Mouse (Mus musculus) forebrain, embryonic 10.5 days (tissue): ENCODE data around the gene Map7d2. TPM values are rescaled to one million over a fixed set of nuclear protein-coding genes. Genes with fewer than 3 reads are reported as not detected.
"Not testable (repeated sequence)": the region's sequence is repeated elsewhere in the genome, so short reads cannot be mapped to it uniquely, and the experiment has no call there.

Experiments
- DNase-seq: peaks from one replicate; pipeline ENCODE4 v3.0.0-alpha.2; 2017; ENCODE audit warnings: low spot score; ENCODE audit errors: extremely low spot score
- H3K27ac ChIP-seq: fragments of 300-500 bp; sonication (generic); 2 replicates; pipeline ENCODE4 v1.5.1; 2016; ENCODE audit warnings: mild to moderate bottlenecking
- H3K27me3 ChIP-seq: fragments of 300-500 bp; sonication (generic); 2 replicates; pipeline ENCODE4 v1.6.1; 2016; ENCODE audit warnings: mild to moderate bottlenecking; ENCODE audit not compliant: poor library complexity, severe bottlenecking
- H3K36me3 ChIP-seq: fragments of 300-500 bp; sonication (generic); replicated peaks from 2 replicates; pipeline ENCODE4 v1.6.1; 2016; ENCODE audit warnings: mild to moderate bottlenecking, moderate library complexity
- H3K4me1 ChIP-seq: fragments of 300-500 bp; sonication (generic); 2 replicates; pipeline ENCODE4 v1.6.1; 2016
- H3K4me3 ChIP-seq: fragments of 300-500 bp; sonication (generic); 2 replicates; pipeline ENCODE4 v1.5.1; 2016; ENCODE audit warnings: mild to moderate bottlenecking, moderate library complexity
- H3K9me3 ChIP-seq: fragments of 300-500 bp; sonication (generic); 2 replicates; pipeline ENCODE4 v1.6.1; 2016; ENCODE audit warnings: mild to moderate bottlenecking, moderate library complexity
- WGBS: fragments of 180-500 bp; shearing (Covaris S2); methylation state at CpG from one replicate; pipeline ENCODE4 v1.1.7; 2016; 5-methylcytosine and 5-hydroxymethylcytosine counted together
- polyA plus RNA-seq: library from polyadenylated mRNA; unstranded; fragments of >200 nt; fragmentation: Nextera tagmentation; extraction: Ambion mirVana; gene quantifications from 2 replicates; pipeline ENCODE4 v1.2.1, GENCODE M21; 2016

The Map7d2 gene
- polyA plus RNA-seq, result 10.4 and 11.6 TPM in 2 replicates

DNA sequence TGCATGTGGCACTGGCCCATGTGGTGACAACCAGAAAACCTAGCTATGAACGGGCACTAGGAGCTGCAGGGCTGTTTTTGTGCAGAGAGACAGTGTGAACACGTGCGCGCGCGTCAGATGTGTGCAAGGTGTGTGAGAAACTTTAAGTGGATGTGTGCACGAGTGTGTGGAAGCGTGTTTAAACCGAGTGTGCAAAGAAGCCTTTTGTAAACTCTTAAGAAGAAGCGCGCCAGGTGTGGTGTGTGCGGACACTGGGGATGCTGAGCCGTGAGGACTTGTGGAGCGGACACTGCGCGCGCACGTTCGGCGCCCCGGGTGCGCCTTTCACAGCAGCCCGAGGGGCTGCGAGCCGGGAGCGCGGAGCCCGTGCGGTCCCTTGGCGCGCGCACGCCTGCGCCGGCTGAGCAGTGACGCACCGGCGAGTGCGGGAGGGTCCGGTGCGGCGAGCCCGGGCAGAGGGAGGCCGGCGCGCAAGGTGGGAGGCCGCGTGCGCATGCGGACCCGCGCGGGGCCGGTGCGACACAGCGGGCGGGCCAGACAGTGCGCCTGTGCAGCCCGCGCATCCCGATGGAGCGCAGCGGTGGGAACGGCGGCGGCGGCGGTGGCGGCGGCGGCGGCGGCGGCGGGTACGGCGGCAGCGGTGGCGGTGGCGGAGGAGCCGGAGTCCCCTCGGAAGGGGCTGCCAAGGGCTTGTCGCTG, at the start of gene Map7d2:
TSS of gene Map7d2 (plus strand) at position 443 of the 699 bp plus-strand sequence.
- Histone ChIP-seq H3K9me3 (no peaks in the 10 kb centered on the region), H3K27ac (peak within 1 kb of the TSS; percentile 76), H3K27me3 (peaks cover 52% of the 10 kb centered on the region), H3K4me1 (peaks cover 3% of the 10 kb centered on the region), H3K36me3 (no peaks in the 10 kb centered on the region), H3K4me3 (peak within 1 kb of the TSS; percentile 68)
- WGBS, result 29% methylated on average over 61 of the region's 83 CpGs
- DNase-seq, result peak; percentile 37

DNA sequence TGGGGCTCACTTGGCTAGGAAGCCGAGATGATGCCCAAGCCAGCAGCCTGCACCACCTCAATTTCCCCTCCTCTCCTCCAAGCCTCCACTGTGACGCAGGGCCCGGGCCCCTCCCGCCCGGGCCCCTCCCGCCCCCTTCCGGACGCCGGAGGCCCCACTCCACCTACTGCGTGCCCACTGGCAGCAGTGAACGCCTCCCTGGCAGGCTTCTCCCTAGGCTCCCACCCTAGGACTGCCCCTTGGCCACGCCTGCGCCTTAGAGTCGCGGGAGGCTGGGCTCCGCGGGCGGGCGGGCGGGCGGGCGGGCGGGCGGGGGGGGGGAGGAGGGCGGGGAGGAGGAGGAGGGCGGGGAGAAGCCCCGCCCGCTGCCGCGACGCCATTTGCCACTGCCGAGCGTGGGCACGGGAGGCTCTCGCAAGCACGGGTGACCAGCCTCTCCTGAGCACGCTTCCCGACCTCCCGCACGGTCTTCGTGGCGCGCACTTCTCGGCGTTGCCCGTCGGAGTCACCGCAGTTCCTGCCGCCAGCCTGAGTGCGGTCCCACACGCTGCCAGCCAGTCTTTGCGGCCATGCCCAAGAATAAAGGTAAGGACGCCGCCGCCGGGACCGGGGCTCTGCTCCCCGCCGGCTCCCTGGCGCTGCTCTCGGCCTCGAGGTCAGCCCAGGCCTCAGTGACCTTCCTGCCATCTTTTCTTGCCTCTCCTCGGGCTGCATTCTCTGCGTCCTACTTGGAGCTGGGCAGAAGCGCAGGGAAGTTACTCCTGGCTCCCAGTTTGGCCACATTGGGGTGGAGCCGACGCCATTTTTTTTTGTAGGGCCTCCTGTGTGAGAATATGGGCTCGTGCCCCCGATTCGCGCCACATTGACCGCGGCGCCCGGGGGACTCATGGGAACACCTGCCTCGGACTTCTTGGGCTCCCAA, 42.3 kb upstream of the Map7d2 start, which contains the start of gene Eif1ax:
TSS of gene Eif1ax (plus strand) at position 348 of the 922 bp plus-strand sequence.
- H3K27ac ChIP-seq, result peak within 1 kb of the TSS; percentile 92
- H3K9me3 ChIP-seq, result no peaks in the 10 kb centered on the region
- H3K4me3 ChIP-seq, result peak within 1 kb of the TSS; percentile 69
- 22% methylated on average over 46 of the region's 76 CpGs for WGBS
- DNase-seq, result peak; percentile 60
- peaks cover 6% of the 10 kb centered on the region; the same call in 1 of the 2 replicates for H3K4me1 ChIP-seq
- H3K36me3 ChIP-seq, result peaks cover 24% of the 10 kb centered on the region
- H3K27me3 ChIP-seq, result peaks cover 23% of the 10 kb centered on the region

DNA sequence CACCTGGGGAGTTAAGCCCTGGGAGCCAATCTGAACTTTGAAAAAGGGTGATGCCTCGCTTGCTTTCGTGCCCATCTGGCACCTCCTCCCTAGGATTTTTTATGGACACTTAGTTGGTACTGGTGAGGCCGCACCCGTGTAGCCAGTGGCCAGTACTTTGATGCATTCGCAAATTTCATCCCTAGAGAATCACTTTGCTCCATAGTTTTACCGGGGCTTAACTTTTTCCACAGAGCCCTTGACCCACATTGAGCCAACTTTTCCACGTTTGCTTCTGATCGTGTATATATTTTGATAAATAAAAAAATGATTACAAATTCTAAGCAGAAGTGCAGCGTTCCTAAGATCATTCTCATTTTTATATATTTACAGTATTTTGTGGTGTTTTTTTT, 41.6 kb upstream of the Map7d2 start:
- WGBS, result 19% methylated on average over 9 of the region's 9 CpGs
- peak overlapping the region; percentile 92 for H3K27ac ChIP-seq
- peaks cover 23% of the 10 kb centered on the region for H3K27me3 ChIP-seq
- peaks cover 31% of the 10 kb centered on the region for H3K36me3 ChIP-seq
- no peak for DNase-seq
- peaks cover 6% of the 10 kb centered on the region; the same call in 1 of the 2 replicates for H3K4me1 ChIP-seq
- H3K9me3 ChIP-seq, result no peaks in the 10 kb centered on the region
- peak overlapping the region; percentile 69 for H3K4me3 ChIP-seq

DNA sequence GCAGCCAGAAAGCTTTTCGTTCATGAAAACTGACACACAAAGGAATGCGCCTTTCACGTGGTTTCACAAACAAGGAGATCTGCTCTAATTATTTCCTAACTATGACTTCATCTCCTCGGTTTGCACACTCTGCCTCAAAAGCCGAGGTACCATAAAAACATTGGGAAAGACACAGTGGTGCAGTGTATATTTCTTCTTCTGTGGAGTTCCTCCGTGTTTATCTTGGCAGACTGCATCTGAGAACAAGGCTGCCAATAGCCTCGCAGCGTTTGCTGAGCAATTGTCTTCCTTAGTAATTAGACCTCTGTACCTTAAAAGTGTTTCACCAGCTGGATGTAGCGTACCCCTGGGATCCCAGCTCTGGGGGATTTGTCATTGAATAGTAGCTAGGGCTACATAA, 27.3 kb upstream of the Map7d2 start:
- WGBS, result 90% methylated on average over 9 of the region's 9 CpGs
- no peaks in the 10 kb centered on the region for H3K4me1 ChIP-seq
- no peaks in the 10 kb centered on the region for H3K9me3 ChIP-seq
- H3K36me3 ChIP-seq, result peaks cover 61% of the 10 kb centered on the region
- H3K4me3 ChIP-seq, result no peak overlapping the region
- H3K27ac ChIP-seq, result no peak overlapping the region
- H3K27me3 ChIP-seq, result 0 out of 2 replicates have a peak, but pooled peaks cover 14% of the 10 kb centered on the region
- DNase-seq, result no peak

DNA sequence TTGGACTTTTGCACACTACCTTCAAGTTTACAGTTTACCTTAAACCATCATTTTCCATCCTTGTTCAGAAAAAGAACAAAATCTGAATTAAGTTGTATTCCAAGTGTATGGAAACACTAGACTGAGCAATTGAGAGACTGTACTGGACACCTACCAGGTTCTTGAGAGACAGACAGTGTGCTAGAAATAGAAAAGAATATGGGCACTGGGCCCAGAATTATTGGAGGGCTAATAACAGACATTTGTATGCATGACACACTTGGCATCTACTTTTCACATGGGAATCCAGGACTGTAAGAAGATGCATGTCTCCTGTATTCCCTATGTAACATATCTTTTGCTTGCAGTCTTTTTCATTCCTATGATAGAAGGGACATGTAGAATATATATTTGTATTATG, 25.4 kb upstream of the Map7d2 start:
- no peaks in the 10 kb centered on the region for H3K4me1 ChIP-seq
- no peak for DNase-seq
- 0 out of 2 replicates have a peak, but pooled peaks cover 14% of the 10 kb centered on the region for H3K27me3 ChIP-seq
- H3K36me3 ChIP-seq, result peaks cover 45% of the 10 kb centered on the region
- H3K9me3 ChIP-seq, result no peaks in the 10 kb centered on the region
- no peak overlapping the region for H3K27ac ChIP-seq
- H3K4me3 ChIP-seq, result no peak overlapping the region

DNA sequence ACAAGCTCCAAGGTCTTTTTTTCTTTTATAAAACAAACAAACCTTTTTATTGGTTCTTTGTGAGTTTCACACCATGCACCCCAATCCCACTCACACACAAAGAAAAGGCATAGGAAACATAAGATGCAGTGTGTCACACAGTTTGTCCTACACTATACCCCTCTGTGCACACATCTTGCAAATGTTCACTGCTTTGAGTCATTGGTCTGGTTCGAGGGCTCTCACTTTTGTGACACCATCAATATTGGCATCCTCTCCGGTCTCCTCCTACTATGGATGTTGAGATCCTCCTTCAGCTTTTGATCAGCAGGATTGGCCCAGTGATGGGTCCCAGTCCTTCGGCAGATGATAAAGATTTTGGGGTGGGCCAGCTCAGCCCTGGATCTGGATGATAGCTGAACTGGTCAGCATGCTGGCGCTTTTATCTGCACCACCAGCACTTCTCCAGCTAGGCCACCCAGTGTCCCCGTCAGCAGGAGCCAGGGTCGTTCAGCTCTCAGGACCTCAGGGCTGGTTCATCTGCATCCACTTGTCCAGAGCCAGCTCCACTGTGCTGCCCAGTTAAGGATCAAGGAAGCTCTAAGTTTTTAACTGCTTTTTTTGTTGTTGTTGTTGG, 23.9 kb upstream of the Map7d2 start:
- 0 out of 2 replicates have a peak, but pooled peaks cover 14% of the 10 kb centered on the region for H3K27me3 ChIP-seq
- H3K9me3 ChIP-seq, result no peaks in the 10 kb centered on the region
- no peaks in the 10 kb centered on the region for H3K4me1 ChIP-seq
- no peak overlapping the region for H3K4me3 ChIP-seq
- WGBS, result 82% methylated on average over 6 of the region's 6 CpGs
- DNase-seq, result no peak
- peaks cover 30% of the 10 kb centered on the region for H3K36me3 ChIP-seq
- H3K27ac ChIP-seq, result no peak overlapping the region

DNA sequence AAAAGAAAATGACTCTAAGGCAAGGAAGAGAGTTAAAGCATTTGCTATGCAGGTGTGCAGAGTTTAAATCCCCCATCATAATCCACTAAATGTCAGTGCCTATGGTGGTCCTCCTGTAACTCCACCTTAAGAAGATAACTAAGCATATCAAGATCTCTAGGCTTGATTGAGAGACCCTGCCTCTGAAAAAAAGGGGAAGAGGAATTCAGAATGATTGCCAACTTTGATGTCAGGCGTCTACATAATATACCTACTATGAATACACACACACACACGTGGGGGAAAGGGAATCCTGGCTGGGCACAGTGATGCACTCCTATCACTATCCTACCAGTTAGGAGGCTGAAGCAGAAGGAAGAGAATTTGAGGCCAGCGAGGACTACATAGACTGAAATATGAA, 23.1 kb upstream of the Map7d2 start:
- whole genome bisulfite sequencing, result 81% methylated on average over 3 of the region's 3 CpGs
- no peak overlapping the region for H3K4me3 ChIP-seq
- peaks cover 22% of the 10 kb centered on the region for H3K36me3 ChIP-seq
- no peak overlapping the region for H3K27ac ChIP-seq
- H3K4me1 ChIP-seq, result no peaks in the 10 kb centered on the region
- no peaks in the 10 kb centered on the region for H3K9me3 ChIP-seq
- no peak for DNase-seq
- H3K27me3 ChIP-seq, result 0 out of 2 replicates have a peak, but pooled peaks cover 14% of the 10 kb centered on the region

DNA sequence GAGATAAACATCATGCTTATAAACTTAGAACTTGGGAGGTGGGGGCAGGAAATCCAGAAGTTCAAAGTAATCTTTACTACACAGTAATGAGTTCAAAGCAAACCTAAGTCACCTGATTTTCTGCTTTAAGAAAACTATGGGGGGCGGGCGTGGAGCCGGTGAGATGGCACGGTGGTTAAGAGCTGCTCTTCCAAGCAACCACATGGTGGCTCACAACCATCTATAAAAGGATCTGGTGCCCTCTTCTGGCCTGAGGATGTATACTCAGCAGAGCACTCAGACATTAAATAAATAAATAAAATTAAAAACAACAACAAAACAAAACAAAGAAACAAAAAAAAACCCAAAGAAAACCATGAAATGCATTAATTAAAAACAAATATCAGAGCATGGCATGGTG, 5.1 kb upstream of the Map7d2 start:
- no peak overlapping the region for H3K4me3 ChIP-seq
- DNase-seq, result no peak
- peaks cover 11% of the 10 kb centered on the region for H3K27me3 ChIP-seq
- no peaks in the 10 kb centered on the region for H3K4me1 ChIP-seq
- no peak overlapping the region for H3K27ac ChIP-seq
- no peaks in the 10 kb centered on the region for H3K36me3 ChIP-seq
- WGBS, result 26% methylated on average over 4 of the region's 4 CpGs
- H3K9me3 ChIP-seq, result no peaks in the 10 kb centered on the region

DNA sequence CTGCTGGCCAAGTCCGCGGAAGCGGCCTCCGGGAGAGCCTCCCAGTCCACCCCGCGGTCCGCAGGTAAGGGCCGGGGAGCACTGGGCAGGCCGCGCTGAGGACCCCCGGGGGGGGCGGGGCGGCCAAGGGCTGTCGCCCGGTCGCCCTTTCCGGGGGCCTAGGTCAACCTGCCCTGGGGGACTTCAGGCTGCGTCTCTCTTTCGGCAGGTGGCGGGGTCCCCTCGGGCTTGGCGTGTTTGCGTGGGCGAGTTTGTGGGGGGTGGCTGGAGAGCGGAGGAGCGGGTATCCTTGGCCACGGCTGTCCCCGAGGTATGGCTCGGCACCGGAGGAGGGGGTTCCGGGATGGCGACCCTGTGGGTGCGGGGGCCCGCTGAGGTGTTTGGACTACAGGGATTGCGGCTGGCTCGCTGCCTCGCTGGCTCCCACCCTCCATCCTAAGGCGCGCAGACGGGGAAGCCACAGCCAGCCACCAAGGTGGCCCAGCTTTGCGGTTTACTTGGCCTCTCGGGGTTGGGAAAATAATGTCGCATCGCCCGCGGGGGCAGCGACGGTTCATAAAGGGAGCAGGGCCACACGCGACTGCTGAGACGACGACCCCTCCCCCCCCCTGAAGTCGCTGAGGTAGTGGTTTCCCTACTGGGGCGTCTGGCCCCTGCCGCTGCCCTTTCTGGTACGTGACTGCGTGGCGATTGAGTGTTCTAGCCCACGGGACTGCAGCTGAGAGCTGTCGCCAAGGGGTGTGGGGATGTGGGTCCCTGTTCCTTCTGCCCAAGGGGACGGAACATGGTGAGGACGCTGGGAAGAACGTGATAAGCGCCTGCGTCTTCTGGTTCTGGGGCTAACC, 679 bp downstream of the Map7d2 start:
- 21% methylated on average over 60 of the region's 65 CpGs for WGBS
- Histone ChIP-seq H3K9me3 (no peaks in the 10 kb centered on the region), H3K4me3 (peak overlapping the region; percentile 68), H3K27me3 (peaks cover 52% of the 10 kb centered on the region), H3K4me1 (peaks cover 3% of the 10 kb centered on the region), H3K27ac (peak overlapping the region; percentile 76), H3K36me3 (no peaks in the 10 kb centered on the region)
- DNase-seq, result peak; percentile 16

DNA sequence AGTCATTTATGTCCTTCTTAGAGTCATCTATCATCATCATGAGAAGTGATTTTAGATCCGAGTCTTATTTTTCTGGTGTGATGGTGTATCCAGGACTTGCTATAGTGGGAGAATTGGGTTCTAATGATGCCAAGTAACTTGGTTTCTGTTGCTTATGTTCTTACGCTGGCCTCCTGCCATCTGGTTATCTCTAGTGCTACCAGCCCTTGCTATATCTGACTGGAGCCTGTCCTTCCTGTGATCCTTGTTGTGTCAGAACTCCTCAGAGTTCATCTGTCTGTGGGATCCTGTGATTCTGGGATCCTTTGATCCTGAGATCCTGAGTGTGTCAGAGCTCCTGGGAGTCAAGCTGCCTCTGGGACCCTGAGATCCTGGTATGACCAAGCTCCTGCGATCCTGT, 16.1 kb downstream of the Map7d2 start:
- not testable (repeated sequence) for H3K27ac ChIP-seq, H3K36me3 ChIP-seq, H3K4me1 ChIP-seq, H3K4me3 ChIP-seq, DNase-seq, H3K9me3 ChIP-seq
- WGBS, result 88% methylated on average over 3 of the region's 3 CpGs
- peaks cover 15% of the 10 kb centered on the region for H3K27me3 ChIP-seq

DNA sequence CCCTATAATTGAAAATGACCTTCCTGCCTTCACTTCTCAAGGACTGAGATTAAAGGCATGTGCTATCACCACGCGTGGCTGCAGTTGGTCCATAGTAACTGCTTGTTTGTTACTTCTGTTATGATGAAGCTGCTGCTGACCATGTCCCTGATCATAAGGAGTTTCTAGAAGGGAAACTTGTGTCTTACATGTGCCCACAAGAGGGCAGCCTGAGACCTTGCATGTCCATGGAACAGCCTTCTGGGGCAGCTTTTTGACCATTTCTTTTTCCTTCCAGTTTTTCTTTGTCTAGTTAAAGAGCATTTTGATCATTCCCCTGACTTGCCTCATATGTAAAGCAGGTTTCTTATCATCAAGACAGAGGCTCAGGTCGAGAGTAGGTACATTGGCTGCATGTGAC, 27.8 kb downstream of the Map7d2 start:
- peak; percentile 15 for DNase-seq
- Histone ChIP-seq H3K27me3 (peaks cover 19% of the 10 kb centered on the region), H3K9me3 (no peaks in the 10 kb centered on the region), H3K4me3 (no peak overlapping the region), H3K36me3 (no peaks in the 10 kb centered on the region), H3K4me1 (no peaks in the 10 kb centered on the region), H3K27ac (no peak overlapping the region)
- WGBS, result 52% methylated on average over 3 of the region's 3 CpGs

DNA sequence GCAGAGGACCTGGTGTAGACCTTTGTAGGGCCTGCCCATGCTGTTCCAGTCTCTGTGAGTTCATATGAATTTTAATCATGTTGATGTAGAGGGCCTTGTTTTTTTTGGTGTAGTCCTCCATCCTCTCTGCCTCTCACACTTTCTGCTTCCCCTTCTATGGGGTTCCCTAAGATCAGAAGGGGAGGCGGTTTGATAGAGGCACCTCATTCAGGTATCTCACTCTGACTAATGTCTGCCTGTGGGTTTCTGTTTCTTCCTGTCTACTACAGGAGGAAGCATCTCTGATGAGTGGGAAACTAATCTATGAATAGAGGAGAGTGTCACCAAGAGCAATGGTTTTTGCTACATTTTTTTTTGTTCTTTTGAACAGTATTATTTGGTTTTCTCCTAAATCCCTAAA, 32.8 kb downstream of the Map7d2 start:
- H3K27me3 ChIP-seq, result peaks cover 7% of the 10 kb centered on the region; the same call in 1 of the 2 replicates
- no peaks in the 10 kb centered on the region for H3K36me3 ChIP-seq
- no peaks in the 10 kb centered on the region for H3K4me1 ChIP-seq
- no peak overlapping the region for H3K27ac ChIP-seq
- 86% methylated on average over 1 of the region's 1 CpGs for WGBS
- H3K9me3 ChIP-seq, result no peaks in the 10 kb centered on the region
- H3K4me3 ChIP-seq, result no peak overlapping the region
- DNase-seq, result no peak
